17 mouse cellular contexts compared by ENCODE assay signal in genomic region chr2:46119871-46120270, GRCm38 (mm10).
"Had no signal": no experiment of that assay in that cellular context is flagged by ENCODE, and none has a peak within 500 bp of the region (broad histone marks: within the 10 kb centered on the region; RNA-seq: fewer than 3 reads in every experiment).

No protein-coding gene starts in this region.

- DNase-seq: kidney, adult 11 months; kidney, adult 8-10 months; kidney, postnatal 10 days; kidney, postnatal 36 days; layer of hippocampus, adult 9-11 months; layer of hippocampus, postnatal 36 days; left cerebral cortex, postnatal 4 days; lung, adult 18-20 months; lung, postnatal 10 days; lung, postnatal 36 days; right cerebral cortex, adult 18-20 months; right cerebral cortex, postnatal 14 days; right cerebral cortex, postnatal 4 days; thymus, adult 2 months; thymus, postnatal 14 days; thymus, postnatal 4 days had no signal

- ATAC-seq: midbrain, embryonic 15.5 days had no signal
